Mouse (Mus musculus) midbrain, embryonic 11.5 days (tissue): ENCODE data around the gene Tmem88b. TPM values are rescaled to one million over a fixed set of nuclear protein-coding genes. Genes with fewer than 3 reads are reported as not detected.

Experiments
- ATAC-seq: fragments of 200-750 bp; cut with Nextera tagmentation; 2 replicates; pipeline ENCODE4 v1.8.0; 2017; ENCODE audit warnings: moderate TSS enrichment, moderate library complexity; ENCODE audit not compliant: low FRiP score
- DNase-seq: peaks from one replicate; pipeline ENCODE4 v3.0.0; 2015; ENCODE audit warnings: low spot score; ENCODE audit errors: missing footprints
- H3K27ac ChIP-seq: fragments of 300-500 bp; sonication (generic); 2 replicates; pipeline ENCODE4 v1.5.1; 2014; ENCODE audit warnings: low read depth, low read length
- H3K27me3 ChIP-seq: fragments of 300-500 bp; sonication (generic); 2 replicates; pipeline ENCODE4 v1.6.1; 2014; ENCODE audit warnings: mild to moderate bottlenecking, low read length, moderate library complexity, mixed read lengths; ENCODE audit not compliant: control insufficient read depth, insufficient read depth
- H3K36me3 ChIP-seq: fragments of 300-500 bp; sonication (generic); 2 replicates; pipeline ENCODE4 v1.6.1; 2014; ENCODE audit warnings: mild to moderate bottlenecking, low read length, moderate library complexity, mixed read lengths; ENCODE audit not compliant: control insufficient read depth, insufficient read depth
- H3K4me1 ChIP-seq: fragments of 300-500 bp; sonication (generic); 2 replicates; pipeline ENCODE4 v1.6.1; 2014; ENCODE audit warnings: low read length; ENCODE audit not compliant: control insufficient read depth, insufficient read depth
- H3K4me2 ChIP-seq: fragments of 300-500 bp; sonication (generic); 2 replicates; pipeline ENCODE4 v1.6.1; 2014; ENCODE audit warnings: mild to moderate bottlenecking, moderate library complexity
- H3K4me3 ChIP-seq: fragments of 300-500 bp; sonication (generic); 2 replicates; pipeline ENCODE4 v1.5.1; 2014; ENCODE audit warnings: low read depth, low read length
- H3K9ac ChIP-seq: fragments of 300-500 bp; sonication (generic); 2 replicates; pipeline ENCODE4 v1.6.1; 2014; ENCODE audit warnings: low read length
- H3K9me3 ChIP-seq: fragments of 300-500 bp; sonication (generic); 2 replicates; pipeline ENCODE4 v1.6.1; 2016; ENCODE audit warnings: low read length; ENCODE audit not compliant: control insufficient read depth
- WGBS: fragments of 180-500 bp; shearing (Covaris S2); extraction: QIAGEN DNeasy Blood & Tissue Kit; methylation state at CpG from one replicate; pipeline ENCODE4 v1.1.7; 2014; 5-methylcytosine and 5-hydroxymethylcytosine counted together
- polyA plus RNA-seq: library from polyadenylated mRNA; unstranded; fragments of >200 nt; fragmentation: Nextera tagmentation; extraction: Ambion mirVana; gene quantifications from 2 replicates; pipeline ENCODE4 v1.2.1, GENCODE M21; 2014

Tmem88b gene
- polyA plus RNA-seq, 1 experiment from 2014 or later: 0.14 TPM

DNA sequence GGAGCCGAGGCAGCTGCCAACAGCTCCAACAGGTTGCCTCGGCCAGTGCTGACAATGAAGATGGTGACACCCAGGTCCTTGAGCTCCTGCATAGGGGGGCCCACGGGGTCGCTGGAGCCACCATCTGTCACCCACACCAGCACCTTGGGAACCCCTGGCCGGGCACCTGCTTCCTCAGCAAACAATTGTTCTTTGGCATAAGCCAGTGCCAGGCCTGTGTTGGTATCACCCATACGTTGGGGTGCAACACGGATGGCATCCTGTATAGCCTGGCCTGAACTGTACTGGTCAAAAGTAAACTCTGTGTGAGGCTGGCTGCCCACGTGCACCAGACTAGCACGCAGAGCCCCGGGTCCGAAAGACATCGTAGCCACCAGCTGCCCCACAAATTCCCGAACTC, 12.9 kb downstream of the Tmem88b start:
- ATAC-seq (no peak), DNase-seq (no peak)
- H3K4me2 ChIP-seq: no peak overlapping the region
- H3K27ac ChIP-seq: no peak overlapping the region
- H3K9ac ChIP-seq: no peak overlapping the region
- H3K4me1 ChIP-seq: peaks cover 12% of the 10 kb centered on the region
- H3K27me3 ChIP-seq: peaks cover 21% of the 10 kb centered on the region
- H3K4me3 ChIP-seq: no peak overlapping the region
- WGBS: 90% methylated on average over 13 of the region's 13 CpGs
- H3K9me3 ChIP-seq: no peaks in the 10 kb centered on the region
- H3K36me3 ChIP-seq: no peaks in the 10 kb centered on the region

DNA sequence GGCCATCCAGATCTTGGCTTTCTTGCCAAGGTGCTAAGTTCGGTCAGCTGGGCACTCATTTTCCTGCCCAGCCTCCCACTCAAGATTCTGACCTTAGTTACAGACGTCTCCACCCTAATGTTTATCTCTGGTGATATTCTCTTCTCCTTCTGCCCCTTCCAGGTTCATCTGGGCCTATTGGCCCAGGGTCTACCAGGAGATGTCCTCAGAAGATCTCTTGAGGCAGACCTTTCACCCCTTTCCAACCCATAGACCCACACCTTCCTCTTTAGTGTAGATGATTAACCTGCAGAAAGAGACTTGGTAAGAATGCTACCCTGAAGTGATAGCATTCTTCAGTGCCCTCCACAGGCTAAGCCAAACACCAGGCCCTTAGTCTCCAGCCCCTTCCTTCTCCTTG, 14.0 kb downstream of the Tmem88b start:
- Histone ChIP-seq H3K4me1 (peaks cover 12% of the 10 kb centered on the region), H3K4me2 (no peak overlapping the region), H3K36me3 (no peaks in the 10 kb centered on the region), H3K9ac (no peak overlapping the region), H3K27ac (no peak overlapping the region), H3K27me3 (peaks cover 21% of the 10 kb centered on the region), H3K4me3 (no peak overlapping the region), H3K9me3 (no peaks in the 10 kb centered on the region)
- DNase-seq: no peak
- ATAC-seq: no peak
- 86% methylated on average over 2 of the region's 2 CpGs for WGBS

DNA sequence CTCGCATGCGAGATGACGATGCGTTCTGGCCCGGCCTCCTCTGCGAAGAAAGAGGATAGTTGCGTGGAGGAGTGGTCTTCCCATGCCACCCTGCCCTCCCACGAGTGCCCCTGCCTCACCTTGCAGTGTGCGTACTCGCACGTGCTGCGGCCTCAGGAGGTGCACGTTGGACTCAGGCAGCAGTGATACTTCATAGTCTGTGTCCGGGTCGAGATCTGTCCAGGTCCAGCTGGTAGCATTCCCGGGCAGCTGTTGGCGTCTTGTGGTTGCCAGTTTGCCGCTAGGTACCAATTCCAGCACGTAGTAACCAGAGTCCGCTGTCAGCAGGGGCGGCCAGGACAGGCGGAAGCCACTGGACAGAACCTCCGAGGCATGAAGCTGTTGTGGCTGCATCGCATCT, 15.0 kb downstream of the Tmem88b start:
- 44% methylated on average over 24 of the region's 24 CpGs for WGBS
- no peak for ATAC-seq
- H3K27me3 ChIP-seq: peaks cover 21% of the 10 kb centered on the region

DNA sequence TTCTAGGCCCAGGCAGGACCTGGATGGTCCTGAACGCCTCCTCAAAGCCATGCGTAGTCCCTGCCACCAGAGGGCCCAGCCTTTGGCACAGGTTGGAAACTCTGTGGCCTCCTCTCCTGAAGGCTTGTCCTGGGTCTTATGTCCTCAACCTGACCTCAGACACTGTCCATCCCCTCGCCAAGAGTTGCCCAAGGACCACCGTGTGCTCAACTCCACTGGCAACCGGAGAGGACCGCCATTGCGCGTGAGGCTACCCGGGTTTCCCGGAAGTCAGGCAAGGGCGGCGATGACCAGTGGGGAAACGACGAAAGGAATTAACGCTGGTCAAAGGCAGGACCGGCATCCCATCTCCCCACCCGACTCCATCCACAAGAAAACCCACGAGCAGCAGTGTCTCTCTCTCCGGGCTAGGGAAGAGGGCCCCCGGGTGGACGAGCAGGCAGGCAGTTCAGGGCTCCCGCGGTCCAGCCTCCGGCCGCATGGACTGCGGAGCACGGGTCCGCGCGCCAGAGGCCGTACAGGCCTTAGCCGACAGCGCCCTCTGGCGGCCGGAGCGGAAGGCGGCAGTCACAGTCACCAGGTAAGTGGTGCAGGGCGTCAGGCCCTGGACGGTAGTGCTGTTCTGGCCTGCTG, 15.7 kb downstream of the Tmem88b start:
- Histone ChIP-seq H3K27ac (no peak overlapping the region), H3K4me3 (peak overlapping the region; percentile 49), H3K4me1 (peaks cover 12% of the 10 kb centered on the region), H3K9me3 (no peaks in the 10 kb centered on the region), H3K27me3 (peaks cover 18% of the 10 kb centered on the region), H3K36me3 (no peaks in the 10 kb centered on the region), H3K9ac (peak overlapping the region; percentile 81), H3K4me2 (peak overlapping the region; percentile 76)
- WGBS: under 1% methylated on average over 39 of the region's 39 CpGs
- DNase-seq (peak; percentile 99), ATAC-seq (peak; percentile 95)

More for the DNA sequence above, 15.0 kb downstream of the Tmem88b start:
- Histone ChIP-seq H3K4me2 (peak overlapping the region; percentile 76), H3K9me3 (no peaks in the 10 kb centered on the region), H3K27ac (no peak overlapping the region), H3K9ac (peak overlapping the region; percentile 81), H3K4me1 (peaks cover 12% of the 10 kb centered on the region), H3K36me3 (no peaks in the 10 kb centered on the region), H3K4me3 (peak overlapping the region; percentile 49)
- no peak for DNase-seq

DNA sequence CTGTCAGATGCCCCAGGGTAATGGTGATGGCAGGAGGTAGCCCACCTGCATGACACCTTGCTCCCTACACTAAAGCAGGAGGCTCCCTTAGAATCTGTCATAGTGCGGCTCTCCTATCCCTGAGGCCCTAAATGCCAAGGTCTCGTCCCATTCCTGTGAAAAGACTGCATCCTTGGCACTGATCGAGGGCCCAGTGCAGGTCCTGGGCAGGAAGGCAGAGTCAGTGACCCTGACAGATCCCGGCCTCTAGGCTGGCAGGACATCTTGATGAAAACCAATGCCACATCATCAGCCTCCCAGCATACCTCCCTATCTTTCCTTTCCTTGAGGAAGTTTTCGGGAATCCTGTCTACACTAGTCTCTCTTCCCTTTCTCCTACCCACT, 16.2 kb downstream of the Tmem88b start:
- no peak overlapping the region for H3K27ac ChIP-seq

DNA sequence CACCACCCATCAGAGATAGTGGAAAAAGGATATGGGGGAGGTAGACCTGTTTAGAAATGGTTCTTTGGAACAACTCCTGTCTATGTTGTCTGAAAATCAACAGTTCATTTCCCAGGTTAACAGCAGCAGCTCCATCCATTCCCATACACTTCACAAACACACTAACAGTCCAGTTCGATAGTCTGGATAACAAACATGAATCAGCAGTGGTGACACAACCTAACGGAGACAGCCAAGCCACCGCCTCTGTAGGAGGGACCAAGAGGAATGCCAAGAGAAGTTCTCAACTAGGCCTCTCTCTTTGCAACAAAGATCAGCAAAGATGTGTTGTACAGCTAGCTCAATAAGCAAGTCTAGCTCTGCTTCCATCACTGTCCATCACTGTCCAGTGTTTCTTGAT, 23.3 kb downstream of the Tmem88b start:
- H3K36me3 ChIP-seq: no peaks in the 10 kb centered on the region
- peaks cover 17% of the 10 kb centered on the region for H3K4me1 ChIP-seq
- no peak for DNase-seq
- no peak overlapping the region for H3K4me2 ChIP-seq
- H3K9ac ChIP-seq: no peak overlapping the region
- H3K9me3 ChIP-seq: no peaks in the 10 kb centered on the region
- WGBS: 91% methylated on average over 3 of the region's 3 CpGs
- no peak overlapping the region for H3K4me3 ChIP-seq
- no peaks in the 10 kb centered on the region for H3K27me3 ChIP-seq
- no peak overlapping the region for H3K27ac ChIP-seq
- ATAC-seq: no peak

More for the DNA sequence above, 16.2 kb downstream of the Tmem88b start:
- H3K9ac ChIP-seq: peak overlapping the region; percentile 81
- peaks cover 8% of the 10 kb centered on the region for H3K4me1 ChIP-seq
- peak overlapping the region; percentile 49 for H3K4me3 ChIP-seq
- H3K36me3 ChIP-seq: no peaks in the 10 kb centered on the region
- H3K27me3 ChIP-seq: peaks cover 15% of the 10 kb centered on the region
- no peaks in the 10 kb centered on the region for H3K9me3 ChIP-seq
- 67% methylated on average over 5 of the region's 5 CpGs for WGBS
- ATAC-seq (no peak), DNase-seq (no peak)
- peak overlapping the region; percentile 76 for H3K4me2 ChIP-seq

DNA sequence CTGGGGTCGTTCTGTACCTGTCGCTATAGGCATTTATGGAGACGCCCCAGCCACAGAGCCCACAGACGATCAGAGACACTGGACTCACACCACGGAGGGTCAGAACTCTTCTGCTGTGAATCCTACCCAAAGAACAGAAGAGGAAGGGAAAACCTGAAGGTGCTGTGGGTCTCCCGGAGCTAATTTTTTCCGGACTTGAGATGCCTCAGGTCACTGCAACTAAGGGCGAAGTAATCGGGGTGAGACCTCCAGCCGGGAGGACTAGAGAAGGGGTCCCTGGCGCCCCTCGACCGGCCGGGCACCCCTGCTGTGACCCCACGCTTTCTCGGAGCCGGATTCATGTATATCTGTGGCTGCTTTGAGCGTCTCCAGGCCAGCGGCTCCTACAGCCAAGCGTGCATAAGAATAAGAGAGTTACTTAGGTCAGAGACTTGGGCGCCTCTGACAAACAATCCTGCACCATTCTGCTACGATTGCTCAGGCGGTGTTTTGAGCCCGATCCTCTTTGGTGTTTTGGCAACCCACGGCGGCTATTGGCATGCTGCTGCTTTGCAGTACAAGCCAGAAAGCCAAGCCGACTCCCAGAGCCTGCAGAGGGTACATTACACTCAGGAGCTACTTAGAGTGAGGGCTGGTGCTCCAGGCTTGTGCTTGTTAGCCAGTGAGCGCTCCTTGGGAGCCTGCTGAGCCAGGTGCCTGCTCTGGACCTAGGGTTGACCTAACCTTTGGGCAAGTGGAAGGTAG, 24.1 kb downstream of the Tmem88b start:
- no peaks in the 10 kb centered on the region for H3K36me3 ChIP-seq
- peak overlapping the region; percentile 85 for H3K4me2 ChIP-seq
- H3K9ac ChIP-seq: peak overlapping the region; percentile 78
- H3K9me3 ChIP-seq: no peaks in the 10 kb centered on the region
- peak overlapping the region; percentile 85 for H3K4me3 ChIP-seq
- no peak overlapping the region for H3K27ac ChIP-seq
- 2% methylated on average over 28 of the region's 28 CpGs for WGBS
- H3K27me3 ChIP-seq: no peaks in the 10 kb centered on the region
- ATAC-seq: peak; percentile 22; the same call in 1 of the 2 replicates
- peak; percentile 82 for DNase-seq
- peaks cover 17% of the 10 kb centered on the region for H3K4me1 ChIP-seq

DNA sequence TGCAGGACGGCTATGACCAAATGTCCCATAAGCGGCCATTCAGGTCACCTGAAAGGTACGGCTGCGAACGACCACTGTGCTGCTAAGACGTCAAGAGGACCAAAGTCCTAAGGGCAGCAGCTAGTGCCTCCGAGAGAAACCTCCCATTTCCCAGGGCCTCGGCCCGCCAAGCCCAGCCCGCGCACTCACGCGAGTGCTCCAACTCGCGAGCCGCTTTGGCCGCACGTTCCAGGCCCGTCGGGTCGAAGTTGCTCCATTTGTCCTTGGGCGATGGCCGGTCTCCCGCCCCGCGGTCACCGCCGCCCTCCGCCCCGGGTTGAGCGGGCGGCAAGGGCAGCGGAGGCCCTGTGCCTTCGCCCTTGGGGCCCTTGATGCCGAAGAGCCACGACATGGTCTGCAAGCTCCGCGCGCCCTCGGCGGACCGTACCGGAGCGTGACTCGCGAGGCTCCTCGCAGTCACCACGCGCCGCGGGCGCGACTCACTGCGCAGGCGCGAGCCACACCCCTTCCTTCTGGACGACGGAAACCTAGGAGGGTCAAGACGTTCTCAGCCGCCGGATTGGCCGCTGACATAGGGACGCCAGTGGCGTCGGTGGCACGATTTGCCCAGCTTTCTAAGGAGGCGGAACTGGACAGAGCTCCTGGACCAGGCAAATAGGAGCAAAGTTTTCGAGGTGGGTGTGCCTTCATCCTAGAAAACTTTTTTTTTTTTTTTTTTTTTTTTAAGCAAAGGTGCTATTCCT, 24.9 kb downstream of the Tmem88b start, which contains the start of gene Atad3a:
Gene Atad3a, minus strand, starts transcription at position 481 of the 743 bp plus-strand sequence.
- Histone ChIP-seq H3K27ac (no peak within 1 kb of the TSS), H3K27me3 (no peaks in the 10 kb centered on the region), H3K4me1 (peaks cover 17% of the 10 kb centered on the region), H3K9me3 (no peaks in the 10 kb centered on the region), H3K36me3 (0 out of 2 replicates have a peak, but pooled peaks cover 4% of the 10 kb centered on the region), H3K4me2 (peak within 1 kb of the TSS; percentile 85), H3K4me3 (peak within 1 kb of the TSS; percentile 85), H3K9ac (peak within 1 kb of the TSS; percentile 78)
- DNase-seq: peak; percentile 100
- under 1% methylated on average over 68 of the region's 68 CpGs for WGBS
- ATAC-seq: peak; percentile 96
